Mouse (Mus musculus) testis, adult 2 months (tissue): Measurements from ENCODE around the gene Palm2.

Source experiments
- CTCF ChIP-seq: fragments of 200-500 bp; IDR thresholded peaks from 2 replicates; pipeline ENCODE4 v1.5.1; 2012; ENCODE audit warnings: low read depth, mild to moderate bottlenecking, inconsistent platforms, low read length, moderate library complexity; ENCODE audit not compliant: control insufficient read depth, insufficient read depth, insufficient replicate concordance
- POLR2A ChIP-seq: fragments of 200-500 bp; IDR thresholded peaks from 2 replicates; pipeline ENCODE4 v1.6.1; 2012; ENCODE audit warnings: low read depth, mild to moderate bottlenecking, inconsistent platforms, low read length, moderate library complexity; ENCODE audit not compliant: control insufficient read depth

DNA sequence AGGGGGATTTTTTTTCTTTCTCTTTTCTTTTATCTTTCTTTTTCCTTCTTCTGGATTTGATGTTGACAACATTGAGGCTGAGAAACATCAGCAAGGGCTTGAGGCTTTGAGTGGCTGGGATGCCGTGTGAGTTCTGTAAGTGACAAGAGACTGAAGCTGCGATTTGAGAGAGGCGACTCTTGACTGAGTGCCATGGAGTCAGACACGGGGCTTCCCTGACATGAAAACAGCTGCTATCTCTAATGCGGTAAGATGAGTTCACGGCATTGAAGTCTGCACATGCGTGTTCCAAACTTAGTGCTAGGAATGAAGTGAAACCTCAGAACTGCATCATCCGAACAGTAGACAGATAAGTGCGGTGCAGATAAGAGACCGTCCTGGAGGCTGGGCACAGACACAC, 145.6 kb downstream of the Palm2 start:
- TF ChIP-seq CTCF (no peak), POLR2A (no peak)
